In the genomic region with DNA sequence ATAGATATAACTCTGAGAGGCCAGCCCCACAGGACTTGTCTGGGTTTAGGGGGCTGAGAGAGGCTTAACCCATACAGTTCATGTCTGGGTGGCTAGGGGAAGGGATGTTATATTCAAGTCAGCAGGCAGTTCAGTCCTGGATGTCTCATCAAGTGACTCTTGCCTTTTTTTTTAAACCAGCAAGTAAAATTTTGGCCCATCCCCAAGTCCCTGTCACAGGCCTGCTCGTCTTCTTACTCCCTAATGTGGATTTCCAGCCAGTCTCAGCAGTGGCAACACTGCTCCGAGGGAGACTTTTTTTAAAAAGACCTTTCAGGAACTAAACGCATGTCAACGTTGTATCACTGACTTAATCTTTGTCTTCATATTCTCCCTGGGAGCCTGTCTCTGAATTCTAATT, we compare ENCODE assay signal across 11 mouse cellular contexts. TPM values are rescaled to one million over a fixed set of nuclear protein-coding genes. Genes with fewer than 3 reads are reported as not detected.
DNase-seq lines count a peak whose midpoint lies in the region; ATAC-seq lines count a peak whose summit lies in the region.
"Had no signal": no experiment of that assay in that cellular context is flagged by ENCODE, and none has a peak within 500 bp of the region (broad histone marks: within the 10 kb centered on the region; RNA-seq: fewer than 3 reads in every experiment).

No protein-coding gene starts in this region.

- H3K9me3 ChIP-seq in kidney, embryonic 14.5 days (ENCODE audit: control insufficient read depth, low read length): no peaks in the 10 kb centered on the region
- H3K9me3 ChIP-seq in embryonic facial prominence, embryonic 15.5 days (replicated peaks): no peaks in the 10 kb centered on the region
- H3K9me3 ChIP-seq in midbrain, embryonic 12.5 days: no peaks in the 10 kb centered on the region
- H3K9me3 ChIP-seq: liver, embryonic 15.5 days had no signal

- no peak overlapping the region for H3K4me3 ChIP-seq in kidney, embryonic 14.5 days (ENCODE audit: low read length)
- H3K4me3 ChIP-seq in embryonic facial prominence, embryonic 15.5 days (replicated peaks): no peak overlapping the region
- peak overlapping the region; percentile 15; the same call in 1 of the 2 replicates for H3K4me3 ChIP-seq in midbrain, embryonic 12.5 days
- H3K4me3 ChIP-seq: liver, embryonic 15.5 days; myocyte had no signal

- peaks cover 24% of the 10 kb centered on the region for H3K4me1 ChIP-seq in kidney, embryonic 14.5 days (ENCODE audit: control insufficient read depth, insufficient read depth, low read length)
- H3K4me1 ChIP-seq in embryonic facial prominence, embryonic 15.5 days: peaks cover 61% of the 10 kb centered on the region
- H3K4me1 ChIP-seq in midbrain, embryonic 12.5 days: peaks cover 86% of the 10 kb centered on the region

- peak; percentile 30 for DNase-seq in adrenal gland, adult 2 months
- no peak for DNase-seq in adrenal gland, postnatal 4 days (ENCODE audit: low spot score in 2 of 2)
- no peak for DNase-seq in kidney, adult 9 months
- DNase-seq in urinary bladder, postnatal 25 days (ENCODE audit: low spot score): no peak
- no peak for DNase-seq in Muller cell, postnatal 12 days (ENCODE audit: inconsistent ontology term)

- no peak overlapping the region for H3K4me2 ChIP-seq in kidney, embryonic 14.5 days (replicated peaks; ENCODE audit: low read depth, low read length)
- H3K4me2 ChIP-seq in embryonic facial prominence, embryonic 15.5 days (replicated peaks): 0 out of 2 replicates have a peak overlapping the region, but pooled peaks have one; percentile 10
- peak overlapping the region; percentile 87 for H3K4me2 ChIP-seq in midbrain, embryonic 12.5 days (replicated peaks)
- H3K4me2 ChIP-seq: liver, embryonic 15.5 days had no signal

- H3K36me3 ChIP-seq in kidney, embryonic 14.5 days (ENCODE audit: control insufficient read depth, insufficient read depth, low read length): no peaks in the 10 kb centered on the region
- H3K36me3 ChIP-seq in embryonic facial prominence, embryonic 15.5 days: no peaks in the 10 kb centered on the region
- H3K36me3 ChIP-seq in midbrain, embryonic 12.5 days: no peaks in the 10 kb centered on the region
- H3K36me3 ChIP-seq: liver, embryonic 15.5 days had no signal

- 60% methylated on average over 4 of the region's 4 CpGs for WGBS in kidney, embryonic 14.5 days
- 34% methylated on average over 4 of the region's 4 CpGs for WGBS in embryonic facial prominence, embryonic 15.5 days
- whole genome bisulfite sequencing in midbrain, embryonic 12.5 days: 24% methylated on average over 4 of the region's 4 CpGs

- 0 out of 2 replicates have a peak overlapping the region, but pooled peaks have one; percentile 2 for H3K9ac ChIP-seq in kidney, embryonic 14.5 days (ENCODE audit: low read depth, low read length)
- no peak overlapping the region for H3K9ac ChIP-seq in embryonic facial prominence, embryonic 15.5 days
- peak overlapping the region; percentile 20; the same call in 1 of the 2 replicates for H3K9ac ChIP-seq in midbrain, embryonic 12.5 days (replicated peaks)
- H3K9ac ChIP-seq: liver, embryonic 15.5 days had no signal

- 0 out of 2 replicates have a peak, but pooled peaks cover 2% of the 10 kb centered on the region for H3K27me3 ChIP-seq in kidney, embryonic 14.5 days (ENCODE audit: control insufficient read depth, insufficient read depth, low read length)
- H3K27me3 ChIP-seq in embryonic facial prominence, embryonic 15.5 days: no peaks in the 10 kb centered on the region
- H3K27me3 ChIP-seq in midbrain, embryonic 12.5 days: peaks cover 11% of the 10 kb centered on the region
- H3K27me3 ChIP-seq: Patski had no signal

- no peak for ATAC-seq in kidney, embryonic 14.5 days (ENCODE audit: low FRiP score, low TSS enrichment)
- no peak for ATAC-seq in embryonic facial prominence, embryonic 15.5 days (ENCODE audit: insufficient number of reproducible peaks, low FRiP score, low TSS enrichment, low read depth)
- no peak for ATAC-seq in midbrain, embryonic 12.5 days (ENCODE audit: low FRiP score, low read depth)
- ATAC-seq: Patski had no signal

- no peak overlapping the region for H3K27ac ChIP-seq in kidney, embryonic 14.5 days (ENCODE audit: low read depth, low read length)
- no peak overlapping the region for H3K27ac ChIP-seq in embryonic facial prominence, embryonic 15.5 days (replicated peaks)
- H3K27ac ChIP-seq in midbrain, embryonic 12.5 days (replicated peaks): no peak overlapping the region
- H3K27ac ChIP-seq: liver, embryonic 15.5 days had no signal

RNA-seq across cellular contexts. Expression of a gene that starts 7.0 kb away (rescaled TPM):
- 1 to 10 TPM; 8.6 to 9.1 TPM for total RNA-seq in adrenal gland, adult 2 months (2021)
- polyA plus RNA-seq in adrenal gland, adult 2 months (2012; rRNA removed): 2.6 and 3.6 TPM in 2 replicates
- 10 to 100 TPM; 12.3 to 12.4 TPM for total RNA-seq in adrenal gland, postnatal 4 days (2021)
- polyA plus RNA-seq in kidney, embryonic 14.5 days (2014; fragmentation: Nextera tagmentation; extraction: Ambion mirVana): 4.4 and 7.4 TPM in 2 replicates
- 11.0 and 11.5 TPM in 2 replicates for polyA plus RNA-seq in embryonic facial prominence, embryonic 15.5 days (2015; fragmentation: Nextera tagmentation; extraction: Ambion mirVana)
- polyA plus RNA-seq in midbrain, embryonic 12.5 days (2016; fragmentation: Nextera tagmentation; extraction: Ambion mirVana): 19.0 and 19.3 TPM in 2 replicates
